Comparison of ENCODE assay signal across 7 mouse cellular contexts in the genomic region with DNA sequence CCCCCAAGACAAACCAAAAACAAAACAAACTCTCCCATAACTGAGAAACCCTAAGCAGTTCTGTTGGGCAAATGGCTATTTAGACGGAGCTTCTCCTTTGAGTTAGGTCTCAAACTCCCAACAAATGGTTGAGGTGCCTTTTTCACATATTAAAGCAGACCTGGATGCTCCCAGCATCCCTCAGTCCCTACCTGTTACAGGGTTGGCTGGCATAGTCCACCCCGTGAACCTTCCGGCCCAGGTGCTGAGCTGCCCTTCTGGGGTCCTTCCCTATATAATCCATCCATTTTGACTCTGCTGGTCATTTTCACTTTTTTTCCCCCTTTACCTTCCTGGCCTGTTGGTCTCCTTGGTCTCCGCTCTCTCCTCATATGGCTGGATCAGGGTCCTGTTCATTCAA. TPM values are rescaled to one million over a fixed set of nuclear protein-coding genes. Genes with fewer than 3 reads are reported as not detected.
DNase-seq lines count a peak whose midpoint lies in the region; ATAC-seq and TF ChIP-seq lines count a peak whose summit lies in the region.

No protein-coding gene starts in this region.

- no peak overlapping the region for H3K27ac ChIP-seq in lung, embryonic 16.5 days (ENCODE audit: low read length)
- no peak overlapping the region for H3K27ac ChIP-seq in forebrain, embryonic 11.5 days (ENCODE audit: low read depth, low read length)
- no peak overlapping the region for H3K27ac ChIP-seq in limb, embryonic 12.5 days
- no peak overlapping the region for H3K27ac ChIP-seq in olfactory bulb, adult 2 months (ENCODE audit: insufficient read depth, low read depth, low read length)

- H3K4me1 ChIP-seq in lung, embryonic 16.5 days (replicated peaks; ENCODE audit: control insufficient read depth, insufficient read depth, low read length) = peaks cover 16% of the 10 kb centered on the region
- H3K4me1 ChIP-seq in forebrain, embryonic 11.5 days (replicated peaks; ENCODE audit: control insufficient read depth, insufficient read depth, low read length) = no peaks in the 10 kb centered on the region
- peaks cover 11% of the 10 kb centered on the region; the same call in 1 of the 2 replicates for H3K4me1 ChIP-seq in limb, embryonic 12.5 days (replicated peaks)
- peaks cover 2% of the 10 kb centered on the region; the same call in 1 of the 2 replicates for H3K4me1 ChIP-seq in olfactory bulb, adult 2 months (ENCODE audit: control insufficient read depth, insufficient read depth, low read length)

- peak overlapping the region; percentile 89; the same call in 1 of the 2 replicates for H3K9ac ChIP-seq in lung, embryonic 16.5 days (ENCODE audit: low read length)
- H3K9ac ChIP-seq in forebrain, embryonic 11.5 days (ENCODE audit: low read length) = no peak overlapping the region
- no peak overlapping the region; the same call in 1 of the 2 replicates for H3K9ac ChIP-seq in limb, embryonic 12.5 days (replicated peaks)

- TF ChIP-seq POLR2A in olfactory bulb, adult 2 months (IDR thresholded peaks at IDR 0.05; ENCODE audit: insufficient read depth, low read depth, low read length) = no peak

- DNase-seq in lung, postnatal 10 days = no peak
- DNase-seq in forebrain, embryonic 11.5 days (ENCODE audit: low spot score) = no peak
- DNase-seq in urinary bladder, postnatal 25 days (ENCODE audit: low spot score) = no peak
- no peak for DNase-seq in c-Kit-positive CD71-positive TER-119-positive erythroid progenitor cells, embryonic 14.5 days (ENCODE audit: low spot score)

- H3K4me2 ChIP-seq in lung, embryonic 16.5 days (ENCODE audit: low read depth, low read length) = peak overlapping the region; percentile 89
- H3K4me2 ChIP-seq in forebrain, embryonic 11.5 days (ENCODE audit: low read depth, low read length, severe bottlenecking) = peak overlapping the region; percentile 86
- peak overlapping the region; percentile 76 for H3K4me2 ChIP-seq in limb, embryonic 12.5 days

- no peaks in the 10 kb centered on the region for H3K27me3 ChIP-seq in lung, embryonic 16.5 days (ENCODE audit: control insufficient read depth, insufficient read depth, low read depth, low read length)
- H3K27me3 ChIP-seq in forebrain, embryonic 11.5 days (ENCODE audit: control insufficient read depth, insufficient read depth, low read length) = no peaks in the 10 kb centered on the region
- H3K27me3 ChIP-seq in limb, embryonic 12.5 days = no peaks in the 10 kb centered on the region

- H3K36me3 ChIP-seq in lung, embryonic 16.5 days (ENCODE audit: control insufficient read depth, insufficient read depth, low read length) = no peaks in the 10 kb centered on the region
- H3K36me3 ChIP-seq in forebrain, embryonic 11.5 days (ENCODE audit: control insufficient read depth, insufficient read depth, low read length) = no peaks in the 10 kb centered on the region
- H3K36me3 ChIP-seq in limb, embryonic 12.5 days = peaks cover 11% of the 10 kb centered on the region

- WGBS in lung, embryonic 16.5 days = 82% methylated on average over 4 of the region's 4 CpGs
- 86% methylated on average over 4 of the region's 4 CpGs for WGBS in forebrain, embryonic 11.5 days
- 93% methylated on average over 4 of the region's 4 CpGs for WGBS in limb, embryonic 12.5 days
- 88% methylated on average over 4 of the region's 4 CpGs for WGBS in olfactory bulb, adult 2 months

- peak overlapping the region; percentile 93 for H3K4me3 ChIP-seq in lung, embryonic 16.5 days (ENCODE audit: low read length)
- H3K4me3 ChIP-seq in forebrain, embryonic 11.5 days (ENCODE audit: low read depth, low read length) = peak overlapping the region; percentile 88; the same call in 1 of the 2 replicates
- H3K4me3 ChIP-seq in limb, embryonic 12.5 days (replicated peaks) = peak overlapping the region; percentile 69
- peak overlapping the region; percentile 60 for H3K4me3 ChIP-seq in olfactory bulb, adult 2 months (ENCODE audit: insufficient read depth, low read depth, low read length)

- ATAC-seq in lung, embryonic 16.5 days (ENCODE audit: low read depth) = no peak; the same call in 1 of the 2 replicates
- peak; percentile 26; the same call in 1 of the 2 replicates for ATAC-seq in forebrain, embryonic 11.5 days (replicated peaks; ENCODE audit: low FRiP score)
- ATAC-seq in limb, embryonic 12.5 days (ENCODE audit: insufficient number of reproducible peaks, insufficient read depth, low FRiP score, low TSS enrichment, low read depth) = peak; percentile 24; the same call in 1 of the 2 replicates

- TF ChIP-seq CTCF in olfactory bulb, adult 2 months (IDR thresholded peaks at IDR 0.05; ENCODE audit: insufficient read depth, low read depth, low read length) = no peak

- 0 out of 2 replicates have a peak, but pooled peaks cover 3% of the 10 kb centered on the region for H3K9me3 ChIP-seq in lung, embryonic 16.5 days (ENCODE audit: control insufficient read depth, low read length)
- H3K9me3 ChIP-seq in forebrain, embryonic 11.5 days (ENCODE audit: control insufficient read depth, low read length) = no peaks in the 10 kb centered on the region
- no peaks in the 10 kb centered on the region for H3K9me3 ChIP-seq in limb, embryonic 12.5 days

RNA-seq across cellular contexts. Expression of gene Kif3a, which starts 0.5 kb away (rescaled TPM):
- polyA plus RNA-seq in lung, embryonic 16.5 days (2015; fragmentation: Nextera tagmentation; extraction: Ambion mirVana) = 65.9 and 68.8 TPM in 2 replicates
- polyA plus RNA-seq in forebrain, embryonic 11.5 days (2014; fragmentation: Nextera tagmentation; extraction: Ambion mirVana) = 78.6 and 85.6 TPM in 2 replicates
- 80.7 and 84.6 TPM in 2 replicates for polyA plus RNA-seq in limb, embryonic 12.5 days (2016; fragmentation: Nextera tagmentation; extraction: Ambion mirVana)
- polyA plus RNA-seq in olfactory bulb, adult 2 months (2012; ENCODE audit: insufficient read depth, insufficient read length, low replicate concordance, missing spikeins) = not detected in 2 replicates

RNA-seq across cellular contexts. Expression of gene Sept8, which starts 47.6 kb away (rescaled TPM):
- polyA plus RNA-seq in lung, embryonic 16.5 days (2015; fragmentation: Nextera tagmentation; extraction: Ambion mirVana) = 23.6 and 27.1 TPM in 2 replicates
- polyA plus RNA-seq in forebrain, embryonic 11.5 days (2014; fragmentation: Nextera tagmentation; extraction: Ambion mirVana) = 22.5 and 24.4 TPM in 2 replicates
- 36.7 and 41.8 TPM in 2 replicates for polyA plus RNA-seq in limb, embryonic 12.5 days (2016; fragmentation: Nextera tagmentation; extraction: Ambion mirVana)
- 232 TPM in 1 of 2 replicates, not detected in the other for polyA plus RNA-seq in olfactory bulb, adult 2 months (2012; ENCODE audit: insufficient read depth, insufficient read length, low replicate concordance, missing spikeins)

RNA-seq across cellular contexts. Expression of gene Il4, which starts 51.8 kb away (rescaled TPM):
- polyA plus RNA-seq in lung, embryonic 16.5 days (2015; fragmentation: Nextera tagmentation; extraction: Ambion mirVana) = 1.0 and 1.4 TPM in 2 replicates
- polyA plus RNA-seq in forebrain, embryonic 11.5 days (2014; fragmentation: Nextera tagmentation; extraction: Ambion mirVana) = 1.9 and 2.4 TPM in 2 replicates
- polyA plus RNA-seq in limb, embryonic 12.5 days (2016; fragmentation: Nextera tagmentation; extraction: Ambion mirVana) = 2.0 and 2.6 TPM in 2 replicates
- not detected in 2 replicates for polyA plus RNA-seq in olfactory bulb, adult 2 months (2012; ENCODE audit: insufficient read depth, insufficient read length, low replicate concordance, missing spikeins)
